Mouse (Mus musculus) hindlimb bud, embryonic 11.5 days (tissue): ENCODE measurements around the gene Extl2.

Experiments used
- DNase-seq: peaks from one replicate; pipeline ENCODE4 v3.0.0-alpha.2; 2012; ENCODE audit warnings: low read depth, low spot score; ENCODE audit errors: extremely low spot score

The Extl2 gene

GRCm38 (mm10) chr3:116007941-116008440, 729 bp downstream of the Extl2 start:
- peak; percentile 67 for DNase-seq

- no peak for DNase-seq
These were observed 2.5 kb downstream of the Extl2 start for GRCm38 (mm10) chr3:116009622-116010344.

- DNase-seq = no peak
These were observed 7.6 kb downstream of the Extl2 start for GRCm38 (mm10) chr3:116014901-116015300.

DNA sequence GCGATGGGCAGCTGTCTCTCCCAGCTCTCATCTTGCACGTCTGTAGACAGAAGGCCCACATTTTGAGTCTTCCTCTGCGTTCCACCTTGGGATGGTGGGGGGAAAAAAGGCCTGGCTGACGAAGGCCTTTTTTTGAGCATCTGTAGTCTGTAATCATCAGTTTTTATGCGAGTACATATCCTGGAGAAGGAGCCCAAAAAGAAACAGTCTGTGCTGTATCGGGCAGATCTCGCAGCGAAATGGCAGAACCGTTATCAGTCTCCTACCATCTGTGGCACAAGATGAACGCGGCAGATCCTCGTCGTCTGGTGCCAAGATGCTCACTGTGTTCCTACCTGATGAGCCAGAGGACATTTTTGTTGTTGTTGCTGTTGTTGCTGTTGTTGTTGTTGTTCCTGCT, 8.9 kb downstream of the Extl2 start:
- DNase-seq = no peak

- DNase-seq = no peak
These were observed 11.3 kb downstream of the Extl2 start for GRCm38 (mm10) chr3:116018606-116019005.

GRCm38 (mm10) chr3:116019136-116019535, 11.9 kb downstream of the Extl2 start:
- DNase-seq = no peak

- no peak for DNase-seq
These were observed 17.0 kb downstream of the Extl2 start for GRCm38 (mm10) chr3:116024236-116024635.

- DNase-seq = no peak
These were observed 17.4 kb downstream of the Extl2 start for GRCm38 (mm10) chr3:116024669-116025068.

- no peak for DNase-seq
These were observed 18.4 kb downstream of the Extl2 start for GRCm38 (mm10) chr3:116025701-116026100.

DNA sequence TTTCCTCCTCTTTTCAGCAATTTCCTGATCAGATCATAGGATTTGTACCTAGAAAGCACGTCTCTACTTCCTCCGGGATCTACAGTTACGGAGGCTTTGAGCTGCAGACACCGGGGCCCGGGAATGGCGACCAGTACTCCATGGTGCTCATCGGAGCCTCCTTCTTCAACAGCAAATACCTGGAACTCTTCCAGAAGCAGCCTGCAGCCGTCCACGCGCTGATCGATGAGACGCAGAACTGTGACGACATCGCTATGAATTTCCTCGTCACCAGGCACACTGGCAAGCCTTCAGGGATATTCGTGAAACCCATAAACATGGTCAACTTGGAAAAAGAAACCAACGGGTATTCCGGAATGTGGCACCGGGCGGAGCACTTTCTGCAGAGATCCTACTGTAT, 19.7 kb downstream of the Extl2 start:
- DNase-seq = no peak

DNA sequence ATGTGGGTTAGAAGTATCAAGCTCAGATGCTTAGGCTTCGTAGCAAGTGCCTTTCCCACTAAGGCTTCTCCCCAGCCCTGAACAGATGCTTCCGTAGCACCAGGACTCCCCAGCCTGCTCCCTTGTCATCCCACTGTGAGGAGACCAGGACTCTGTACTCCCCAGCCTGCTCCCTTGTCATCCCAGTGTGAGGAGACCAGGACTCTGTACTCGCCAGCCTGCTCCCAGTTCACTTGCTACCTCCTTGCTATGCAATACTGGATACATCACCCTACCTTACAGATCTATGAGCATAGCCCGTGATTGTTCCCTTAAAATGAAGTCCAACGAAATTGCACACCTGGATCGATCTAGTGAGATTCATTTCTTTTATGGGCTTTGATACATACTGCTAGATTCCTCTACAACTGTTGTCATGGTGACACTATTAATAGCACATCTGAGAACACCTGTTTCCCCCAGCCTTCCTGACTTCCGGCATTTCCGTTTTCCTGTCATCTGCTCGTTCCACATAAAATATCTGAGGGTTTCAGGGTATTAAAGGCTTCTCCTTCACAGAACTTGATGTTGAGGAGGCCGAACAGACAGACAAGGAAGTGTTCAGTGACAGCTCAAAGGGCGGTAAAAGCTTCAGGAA, 23.0 kb downstream of the Extl2 start:
- no peak for DNase-seq

- no peak for DNase-seq
These were observed 26.1 kb downstream of the Extl2 start for GRCm38 (mm10) chr3:116033218-116033870.

GRCm38 (mm10) chr3:116033871-116034222, 26.6 kb downstream of the Extl2 start:
- DNase-seq = peak; percentile 73

GRCm38 (mm10) chr3:116040776-116041175, 33.5 kb downstream of the Extl2 start:
- no peak for DNase-seq

DNA sequence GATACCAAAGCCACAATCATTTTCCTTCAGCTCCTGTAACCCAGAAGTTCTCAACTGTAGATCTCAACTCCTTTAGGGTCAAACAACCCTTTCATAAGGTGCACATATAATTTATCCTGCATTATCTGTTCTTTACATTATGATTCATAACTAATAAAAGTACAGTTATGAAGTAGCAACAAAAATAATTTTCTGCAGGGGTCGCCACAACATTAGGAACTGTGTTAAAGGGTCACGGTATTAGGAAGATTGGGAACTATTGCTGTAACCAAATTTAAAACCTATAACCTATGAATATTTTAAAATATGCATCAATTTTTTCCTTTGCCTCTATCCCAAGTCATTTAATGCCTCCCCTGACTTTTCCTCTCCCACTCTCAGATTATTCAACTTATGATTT, 38.7 kb downstream of the Extl2 start:
- DNase-seq = no peak

DNA sequence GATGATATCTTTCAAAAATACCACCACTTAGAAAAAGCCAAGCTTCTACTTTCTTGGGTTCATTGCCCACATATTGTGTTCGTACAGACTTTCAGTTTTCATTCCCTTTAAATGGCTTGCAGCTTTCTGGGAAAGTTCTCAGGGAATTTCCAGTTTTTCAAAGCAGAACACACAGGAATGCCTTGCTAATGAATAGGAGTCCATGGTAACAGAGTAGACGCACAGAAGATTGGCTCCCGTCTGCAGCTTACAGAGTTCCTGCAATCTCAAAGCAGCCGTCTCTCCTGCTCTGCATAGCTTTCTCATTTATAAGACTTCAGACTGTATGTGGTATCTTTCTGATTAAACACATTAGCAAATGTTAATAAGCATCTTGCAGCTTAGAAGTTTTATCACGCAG, 39.8 kb downstream of the Extl2 start:
- no peak for DNase-seq

DNA sequence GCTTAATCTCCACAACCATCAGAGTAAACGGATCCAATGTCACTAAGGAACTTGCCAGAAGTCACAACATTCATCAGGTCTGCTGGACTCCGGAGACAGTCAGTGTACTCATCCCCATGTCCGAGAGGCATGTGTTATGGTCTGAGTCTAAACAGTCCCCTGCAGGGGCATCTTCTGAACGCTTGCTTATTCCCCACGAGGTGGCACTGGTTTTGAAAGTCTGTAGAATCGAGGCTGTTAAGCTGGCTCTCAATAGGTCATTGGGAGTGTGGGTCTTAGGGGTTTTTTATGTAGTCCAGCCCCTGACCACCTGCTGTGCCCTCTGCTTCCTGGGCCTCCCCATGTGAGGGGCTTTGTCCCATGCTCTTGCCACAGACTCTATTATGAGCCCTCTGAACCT, 49.8 kb downstream of the Extl2 start:
- DNase-seq = no peak

GRCm38 (mm10) chr3:116060320-116060719, 53.1 kb downstream of the Extl2 start:
- no peak for DNase-seq

- no peak for DNase-seq
These were observed 54.9 kb downstream of the Extl2 start for GRCm38 (mm10) chr3:116062141-116062540.

GRCm38 (mm10) chr3:116072584-116072983, 65.3 kb downstream of the Extl2 start:
- DNase-seq = no peak

- DNase-seq = no peak
These were observed 69.5 kb downstream of the Extl2 start for GRCm38 (mm10) chr3:116076739-116077138.

DNA sequence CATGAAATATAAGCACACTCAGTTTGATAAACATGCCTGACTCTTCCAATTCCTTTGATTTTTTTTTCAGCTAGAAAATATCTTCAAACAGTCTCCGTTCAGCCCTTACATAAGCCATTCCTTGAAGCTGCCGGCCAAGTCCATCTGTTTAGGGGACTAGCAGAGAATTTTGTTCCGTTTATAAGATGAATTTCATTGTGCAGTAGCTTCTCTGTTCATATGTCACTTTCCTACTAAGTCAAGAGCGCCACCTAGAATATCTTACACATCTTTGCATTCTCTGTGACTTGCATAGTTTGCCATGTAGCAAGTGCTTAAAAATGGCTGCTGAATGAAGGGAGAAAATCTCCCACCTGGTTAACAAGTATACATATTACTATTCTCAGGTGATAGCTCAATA, 71.2 kb downstream of the Extl2 start:
- DNase-seq = no peak
